Mouse (Mus musculus): Measurements from ENCODE around the gene Ovca2.

DNA sequence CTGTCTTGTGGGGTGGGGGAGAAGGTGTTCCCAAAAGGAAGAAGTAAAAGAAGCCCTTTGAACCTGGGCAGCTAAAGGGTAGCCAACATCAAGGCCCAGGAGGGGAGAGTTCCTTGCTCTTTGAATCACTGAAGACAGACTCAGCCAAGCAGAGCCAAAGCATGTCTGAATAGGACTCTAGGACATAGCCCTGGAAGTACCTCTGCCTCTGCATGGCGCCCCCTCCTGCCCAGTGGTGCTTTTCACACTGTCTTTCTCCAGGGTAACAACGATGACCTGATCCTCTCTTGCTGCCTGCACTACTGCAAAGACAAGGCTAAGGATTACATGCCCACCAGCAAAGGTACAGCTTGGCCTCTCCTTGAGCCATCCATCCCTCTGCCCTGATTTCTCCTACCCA lies 19.1 kb downstream of the Ovca2 start:
- TF ChIP-seq CTCF (IDR thresholded peaks at IDR 0.05; ENCODE audit: extremely low read depth, insufficient read length, insufficient replicate concordance, low read depth, low read length), result peak; percentile 54; the same call in 1 of the 2 replicates
- TF ChIP-seq POLR2A (IDR thresholded peaks at IDR 0.05; ENCODE audit: low read depth, low read length), result no peak
